Comparison of ENCODE assay signal across 8 mouse cellular contexts in genomic region chr14:79425979-79426729, GRCm38 (mm10). TPM values are rescaled to one million over a fixed set of nuclear protein-coding genes. Genes with fewer than 3 reads are reported as not detected.
DNase-seq lines count a peak whose midpoint lies in the region; ATAC-seq lines count a peak whose summit lies in the region.

TSS of gene Kbtbd7 (plus strand) at chr14:79426511.

- ATAC-seq in forebrain, embryonic 14.5 days = peak; percentile 100
- ATAC-seq in neutrophil, adult 5-6 weeks (ENCODE audit: extremely low read depth, insufficient number of reproducible peaks, low FRiP score, poor library complexity, severe bottlenecking) = peak; percentile 98

- no peaks in the 10 kb centered on the region for H3K36me3 ChIP-seq in forebrain, embryonic 14.5 days (ENCODE audit: control insufficient read depth, insufficient read depth, low read length)

- peak within 1 kb of the TSS; percentile 78 for H3K27ac ChIP-seq in forebrain, embryonic 14.5 days (ENCODE audit: low read depth, low read length)

- WGBS in forebrain, embryonic 14.5 days = under 1% methylated on average over 40 of the region's 44 CpGs

- intact Hi-C loops in heart, postnatal 14 days (cut with DNase I) = no loop called here

- H3K4me1 ChIP-seq in forebrain, embryonic 14.5 days (ENCODE audit: control insufficient read depth, insufficient read depth, low read length) = no peaks in the 10 kb centered on the region

- H3K9me3 ChIP-seq in forebrain, embryonic 14.5 days (replicated peaks; ENCODE audit: control insufficient read depth, low read length) = peaks cover 7% of the 10 kb centered on the region; the same call in 1 of the 2 replicates

- peak within 1 kb of the TSS; percentile 70 for H3K9ac ChIP-seq in forebrain, embryonic 14.5 days (ENCODE audit: low read length)

- peak within 1 kb of the TSS; percentile 51 for H3K4me3 ChIP-seq in forebrain, embryonic 14.5 days (ENCODE audit: low read depth, low read length)

- H3K4me2 ChIP-seq in forebrain, embryonic 14.5 days (ENCODE audit: low read length) = peak within 1 kb of the TSS; percentile 43

- peak; percentile 96 for DNase-seq in ES-CJ7 (ENCODE audit: low read depth, low spot score)
- DNase-seq in cerebellum, adult 11 months = peak; percentile 84
- DNase-seq in forebrain, embryonic 14.5 days (ENCODE audit: low spot score) = peak; percentile 98
- DNase-seq in heart, postnatal 14 days = peak; percentile 91 to 92
- peak; percentile 94 for DNase-seq in layer of hippocampus, adult 11-12 months (ENCODE audit: low spot score)
- peak; percentile 97 for DNase-seq in lung, adult 18-20 months
- peak; percentile 94 to 96 for DNase-seq in thymus, adult 18-20 months

- H3K27me3 ChIP-seq in forebrain, embryonic 14.5 days (replicated peaks; ENCODE audit: control insufficient read depth, insufficient read depth, low read length) = no peaks in the 10 kb centered on the region

RNA-seq across cellular contexts. Expression of gene Kbtbd7, which starts in this region (rescaled TPM):
- 22.9 and 28.1 TPM in 2 replicates for polyA plus RNA-seq in forebrain, embryonic 14.5 days (2014; fragmentation: Nextera tagmentation; extraction: Ambion mirVana)
- 10 to 100 TPM in 1 of 2 experiments, 1 to 10 TPM in 1; 10.0 to 10.9 TPM for total RNA-seq in heart, postnatal 14 days (2021)
- total RNA-seq in neutrophil, adult 5-6 weeks (2017) = 27.3 and 32.1 TPM in 2 replicates

Comparison
In these comparisons a context has a peak if more than half of its experiments do, and no peak if none do; other contexts are left out.
1. Peak in every context shown above with its lines: DNase-seq, ATAC-seq, H3K4me3 ChIP-seq and H3K27ac ChIP-seq.